Mouse (Mus musculus) fibroblast of lung, adult 2 months (primary cell): Measurements from ENCODE around the gene Rgs2.

Source experiments
- DNase-seq: peaks from one replicate; pipeline ENCODE4 v3.0.0-alpha.2; 2011; ENCODE audit warnings: low read depth

The Rgs2 gene

DNA sequence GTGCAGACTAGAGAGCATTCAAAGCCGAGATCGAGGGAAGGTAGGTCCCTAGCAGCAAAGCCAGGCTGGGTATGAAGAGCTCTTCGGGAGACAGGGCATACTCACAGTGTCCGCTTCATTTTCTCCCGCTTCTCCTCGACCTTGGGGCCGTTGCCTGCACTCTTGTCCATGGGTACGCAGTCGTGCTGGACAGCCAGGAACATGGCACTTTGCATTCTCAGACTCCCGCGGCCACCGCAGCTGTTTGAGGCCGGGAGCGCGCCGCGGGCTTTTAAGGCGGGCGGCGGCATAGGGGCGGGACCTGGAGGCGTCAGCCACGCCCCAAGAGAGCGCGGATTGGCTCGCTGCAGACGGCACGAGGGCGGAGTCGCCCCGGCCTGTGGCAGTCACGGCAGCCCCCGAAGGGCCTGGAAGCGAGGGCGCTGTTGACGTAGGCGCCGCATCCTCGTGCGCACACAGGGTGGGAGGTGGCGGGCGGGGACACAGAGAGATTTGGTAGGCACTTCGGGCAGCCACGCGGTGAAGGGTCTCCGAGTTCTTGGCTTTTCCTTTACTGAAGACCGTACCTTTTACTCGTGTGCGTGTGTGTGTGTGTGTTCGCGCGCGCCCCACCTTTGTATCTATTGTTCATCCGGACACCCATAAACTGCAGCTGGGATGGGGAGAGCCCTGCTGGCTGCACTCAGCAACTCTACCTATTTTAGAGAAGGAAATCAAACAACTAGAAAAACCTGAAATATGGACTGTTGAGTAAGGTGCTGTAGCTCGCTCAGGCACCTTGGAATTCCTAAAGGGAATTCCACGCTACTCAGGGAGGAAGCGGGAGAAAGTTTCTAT, at the start of gene Rgs2:
TSS of gene Rgs2 (minus strand) at position 258 of the 837 bp plus-strand sequence.
- peak; percentile 65 for DNase-seq

DNA sequence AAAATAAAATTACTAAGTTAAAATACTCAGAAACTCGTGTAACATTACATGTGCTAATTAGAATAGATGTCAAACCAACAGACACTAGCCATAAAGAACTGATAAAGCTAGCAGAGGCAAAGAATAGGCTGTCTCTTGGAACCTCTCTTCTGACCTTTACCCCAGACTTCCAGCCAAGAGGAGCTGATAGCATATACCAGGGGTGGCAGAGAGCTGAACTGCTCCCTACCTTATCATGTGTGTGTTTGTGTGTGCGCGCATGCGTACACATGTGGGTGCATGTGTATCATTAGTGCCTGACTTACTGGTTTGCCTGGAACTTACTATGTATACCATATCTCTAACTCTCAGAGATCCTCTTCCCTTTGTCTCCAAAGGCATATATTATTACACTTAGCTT, 49.4 kb upstream of the Rgs2 start:
- DNase-seq = no peak

DNA sequence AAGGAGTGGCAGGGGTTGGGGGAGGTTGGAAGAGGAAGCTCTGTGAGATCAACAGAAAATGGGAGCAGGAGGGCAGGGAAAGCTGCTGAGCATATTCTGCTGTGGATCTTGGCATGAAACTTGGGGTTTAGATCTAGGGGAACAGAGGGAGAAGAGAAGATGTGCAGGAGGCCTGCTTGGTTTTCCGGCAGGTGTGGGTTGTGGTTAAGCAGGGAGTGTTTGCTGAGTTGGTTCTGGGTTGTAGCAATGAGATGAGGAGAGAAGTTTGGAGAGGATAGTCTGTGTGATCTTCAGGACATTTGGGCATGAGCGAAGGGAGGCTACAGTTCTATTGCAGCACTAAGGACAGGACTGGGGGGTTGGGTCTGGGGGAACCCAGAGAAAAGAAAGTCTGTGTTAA, 37.9 kb upstream of the Rgs2 start:
- DNase-seq = no peak

GRCm38 (mm10) chr1:144033498-144033897, 29.5 kb upstream of the Rgs2 start:
- no peak for DNase-seq

GRCm38 (mm10) chr1:144030499-144030898, 26.5 kb upstream of the Rgs2 start:
- no peak for DNase-seq

DNA sequence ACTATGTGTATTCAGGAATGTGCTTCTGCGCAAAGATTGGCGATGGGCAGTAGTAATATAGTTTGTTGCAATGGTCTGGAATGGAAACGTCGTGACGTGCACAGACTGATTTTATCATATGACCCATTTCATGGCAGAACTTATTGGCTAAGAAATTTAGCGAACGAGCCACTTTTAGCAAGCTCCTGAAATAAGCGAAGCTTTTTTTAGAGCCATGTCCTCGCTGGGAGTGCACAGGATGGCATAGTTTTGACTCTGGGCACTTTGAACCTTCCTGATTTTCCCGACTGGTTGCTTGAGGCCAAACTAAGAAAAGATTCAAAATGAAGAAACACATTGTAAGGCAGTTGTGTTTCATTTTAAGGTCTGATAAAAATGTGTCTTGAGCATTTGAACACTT, 25.7 kb upstream of the Rgs2 start:
- no peak for DNase-seq

DNA sequence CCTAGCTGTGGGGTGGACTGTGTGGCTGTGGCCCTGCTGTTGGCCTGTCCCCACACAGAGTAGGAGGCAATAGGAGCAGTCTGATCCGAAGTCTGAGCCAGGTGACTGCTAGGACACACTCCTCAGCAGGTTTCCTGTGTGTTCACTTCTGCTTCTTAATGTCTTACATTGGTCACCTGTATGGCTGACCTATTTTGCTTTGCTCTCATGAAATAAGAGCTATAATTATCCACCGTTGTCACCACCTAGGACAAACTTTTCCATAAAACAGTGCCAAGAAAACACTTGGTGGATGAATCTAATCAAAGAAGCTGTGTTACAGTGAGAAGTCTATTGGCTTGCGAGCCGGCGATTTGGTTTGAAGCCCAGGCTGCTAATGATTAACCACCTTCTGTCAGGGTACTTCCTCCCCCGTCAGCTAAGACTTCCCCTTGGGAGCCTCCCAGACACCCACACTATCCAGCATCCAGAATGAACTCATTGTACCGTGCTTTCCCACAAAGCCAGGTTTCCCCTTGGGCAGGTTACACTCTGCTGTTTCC, 14.5 kb upstream of the Rgs2 start:
- no peak for DNase-seq

GRCm38 (mm10) chr1:144013913-144014312, 10.0 kb upstream of the Rgs2 start:
- no peak for DNase-seq

GRCm38 (mm10) chr1:144007341-144007740, 3.4 kb upstream of the Rgs2 start:
- no peak for DNase-seq

GRCm38 (mm10) chr1:144006542-144006941, 2.6 kb upstream of the Rgs2 start:
- peak; percentile 70 for DNase-seq

DNA sequence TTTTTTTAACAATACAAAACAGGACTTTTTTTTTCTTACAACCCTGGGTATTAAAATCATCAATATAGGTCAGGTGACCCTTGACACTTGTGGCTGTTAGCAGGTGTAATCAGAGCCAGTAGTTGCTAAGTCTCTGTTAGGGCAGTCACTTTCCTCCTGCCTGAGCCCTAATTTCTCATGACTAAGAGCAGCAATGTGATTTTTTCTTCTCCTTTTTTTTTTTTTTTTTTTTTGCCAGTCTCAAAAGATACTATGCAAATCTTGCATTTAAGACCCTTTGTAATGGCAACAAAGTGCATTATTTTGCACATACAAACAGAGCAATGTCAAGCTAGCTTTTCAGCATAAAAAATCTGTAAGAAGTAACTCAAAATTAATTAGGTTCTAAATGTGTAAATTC, 1.7 kb upstream of the Rgs2 start:
- DNase-seq = no peak

GRCm38 (mm10) chr1:144004741-144005140, 780 bp upstream of the Rgs2 start:
- no peak for DNase-seq

DNA sequence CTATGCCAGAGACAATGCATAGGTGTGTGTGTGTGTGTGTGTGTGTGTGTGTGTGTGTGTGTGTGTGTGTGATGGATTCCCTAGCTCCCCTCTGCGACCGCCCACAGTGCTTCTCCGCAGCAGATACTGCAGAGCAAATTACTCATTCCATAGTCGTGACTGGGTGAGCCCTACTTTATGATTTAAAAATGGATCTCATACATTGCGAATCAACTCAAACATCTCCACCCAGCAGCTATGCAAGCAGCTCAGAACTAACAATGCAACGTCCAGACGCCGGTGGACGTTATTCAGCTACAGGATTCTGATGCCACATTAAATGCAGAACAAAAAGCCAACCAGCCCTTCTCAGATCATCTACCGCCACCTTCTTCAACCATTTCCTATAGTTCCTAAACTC, 545 bp downstream of the Rgs2 start:
- no peak for DNase-seq

DNA sequence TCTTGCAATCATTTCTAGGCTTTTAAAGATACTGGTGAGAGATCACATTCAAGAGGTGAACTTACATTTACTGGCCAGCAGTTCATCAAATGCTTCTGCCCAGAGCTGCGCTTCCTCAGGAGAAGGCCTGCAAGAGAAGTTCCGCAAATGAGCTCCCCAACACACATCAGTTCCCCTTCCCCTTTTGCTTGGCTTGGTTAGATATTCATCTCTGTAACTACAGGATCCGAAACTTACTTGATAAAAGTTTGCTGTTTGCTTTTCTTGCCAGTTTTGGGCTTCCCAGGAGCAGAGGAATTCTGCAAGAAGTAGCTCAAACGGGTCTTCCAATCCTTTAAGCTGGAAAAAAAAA, 1.3 kb downstream of the Rgs2 start:
- no peak for DNase-seq

GRCm38 (mm10) chr1:144002036-144002714, 1.8 kb downstream of the Rgs2 start:
- DNase-seq = no peak

DNA sequence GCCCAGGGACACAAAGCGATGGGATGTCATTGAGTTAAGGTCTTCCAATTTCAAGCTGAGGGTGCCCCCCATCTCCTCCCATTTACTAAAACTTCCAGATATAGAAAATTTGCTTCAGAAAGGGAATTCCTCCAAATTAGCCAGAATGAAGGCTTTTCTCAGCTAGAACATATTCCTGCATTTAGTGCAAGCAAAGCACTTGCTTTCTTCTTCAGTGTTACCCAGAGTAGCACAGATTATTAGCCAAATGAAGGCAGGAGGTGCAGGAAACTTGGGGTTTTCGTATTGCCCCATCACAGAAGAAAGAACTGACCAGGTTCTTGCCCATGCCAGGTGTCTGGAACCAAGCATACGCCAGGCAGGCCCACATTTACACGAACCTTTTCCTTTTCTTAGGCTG, 3.7 kb downstream of the Rgs2 start:
- no peak for DNase-seq

DNA sequence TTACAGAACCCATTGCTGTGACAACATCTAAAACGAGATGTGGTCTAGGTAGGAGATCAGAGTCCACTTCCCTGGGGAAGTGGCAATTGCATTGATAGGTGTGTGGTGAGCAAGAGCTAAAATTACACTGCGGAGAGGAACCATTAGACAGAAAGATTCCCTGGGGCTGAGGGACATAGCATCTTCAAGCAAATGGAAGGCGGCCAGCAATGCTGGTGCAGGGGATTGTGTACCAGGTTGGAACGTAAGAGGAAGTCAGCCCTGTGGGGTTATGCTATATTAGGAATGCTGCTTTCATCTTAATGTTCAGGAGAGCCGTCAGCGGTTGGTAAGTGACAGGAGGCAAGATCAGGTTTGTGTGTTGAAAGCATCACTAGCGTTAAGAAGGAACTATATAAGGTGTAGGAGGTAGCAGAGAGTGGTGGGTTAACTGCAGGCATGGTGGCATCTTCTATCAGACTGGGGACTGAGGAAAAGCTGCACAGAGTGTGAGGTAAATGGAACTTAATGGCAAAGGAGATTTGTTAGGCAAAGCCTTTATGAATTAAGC, 4.5 kb downstream of the Rgs2 start:
- DNase-seq = no peak

GRCm38 (mm10) chr1:143993026-143993425, 10.9 kb downstream of the Rgs2 start:
- no peak for DNase-seq

GRCm38 (mm10) chr1:143992528-143992927, 11.4 kb downstream of the Rgs2 start:
- no peak for DNase-seq

DNA sequence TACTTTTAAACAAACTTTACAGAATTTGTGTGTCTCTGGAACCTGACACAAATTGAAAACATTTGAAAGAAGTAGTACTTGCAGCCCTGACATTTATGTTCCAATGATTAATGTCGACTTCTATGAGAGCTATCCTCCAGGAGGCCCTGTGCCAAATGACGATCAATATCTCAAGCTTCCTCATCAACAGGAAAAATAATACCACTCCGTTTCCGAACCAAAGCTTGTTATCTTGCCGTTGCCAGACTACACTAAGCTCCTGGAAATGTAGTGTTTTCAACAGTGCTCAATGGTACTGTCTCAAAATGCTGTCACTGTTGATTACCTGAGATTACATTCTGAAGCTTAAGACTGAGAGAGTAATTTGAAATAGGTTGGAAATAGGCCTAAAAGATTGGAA, 13.7 kb downstream of the Rgs2 start:
- DNase-seq = no peak

- DNase-seq = no peak
These were observed 14.2 kb downstream of the Rgs2 start for GRCm38 (mm10) chr1:143989773-143990172.

GRCm38 (mm10) chr1:143988756-143989155, 15.2 kb downstream of the Rgs2 start:
- no peak for DNase-seq

- DNase-seq = no peak
These were observed 18.9 kb downstream of the Rgs2 start for GRCm38 (mm10) chr1:143984988-143985625.
